ENCODE assay signal across 26 mouse cellular contexts in the genomic region with DNA sequence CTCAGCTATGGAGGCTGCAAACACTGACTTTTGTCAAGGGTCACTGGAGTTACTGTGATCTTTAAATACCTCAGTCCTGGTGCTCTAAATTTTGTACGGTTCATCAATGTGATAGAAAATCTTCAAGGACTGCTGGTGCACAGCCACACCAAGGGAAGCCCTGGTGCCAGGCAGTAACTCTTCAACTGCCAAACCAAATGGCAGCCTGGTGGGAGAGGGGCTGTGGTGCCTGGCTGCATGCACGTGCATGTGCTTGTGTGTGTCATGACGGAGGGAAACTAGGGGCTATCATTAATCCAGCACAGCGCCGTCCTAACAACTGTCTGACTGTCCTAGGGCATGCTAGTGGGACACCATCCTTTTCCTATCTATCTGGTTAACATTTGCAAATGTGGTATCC. TPM values are rescaled to one million over a fixed set of nuclear protein-coding genes. Genes with fewer than 3 reads are reported as not detected.
DNase-seq lines count a peak whose midpoint lies in the region; ATAC-seq and TF ChIP-seq lines count a peak whose summit lies in the region.
"Had no signal": no experiment of that assay in that cellular context is flagged by ENCODE, and none has a peak within 500 bp of the region (broad histone marks: within the 10 kb centered on the region; RNA-seq: fewer than 3 reads in every experiment).

No protein-coding gene starts in this region.

- 67% methylated on average over 5 of the region's 5 CpGs for WGBS in thymus, adult 2 months

- H3K36me3 ChIP-seq in thymus, adult 2 months (ENCODE audit: control insufficient read depth, insufficient read depth, low read length): peaks cover 44% of the 10 kb centered on the region
- no peaks in the 10 kb centered on the region for H3K36me3 ChIP-seq in myocyte (ENCODE audit: control insufficient read depth, insufficient read depth)
- H3K36me3 ChIP-seq: embryonic facial prominence, embryonic 12.5 days; forebrain, embryonic 12.5 days; forebrain, embryonic 15.5 days; heart, embryonic 12.5 days; heart, embryonic 15.5 days; hindbrain, embryonic 10.5 days; hindbrain, embryonic 13.5 days had no signal

- no peak for TF ChIP-seq POLR2A in thymus, adult 2 months (IDR thresholded peaks at IDR 0.05; ENCODE audit: control insufficient read depth, extremely low read depth, insufficient read depth, low read length, poor library complexity)
- TF ChIP-seq POLR2A in myocyte (IDR thresholded peaks at IDR 0.05; ENCODE audit: insufficient read length, low read depth): no peak

- intact Hi-C loops in gastrocnemius, adult 2 months (cut with DNase I): no loop called here

- H3K27me3 ChIP-seq in thymus, adult 2 months (ENCODE audit: control insufficient read depth, insufficient read depth, low read length): no peaks in the 10 kb centered on the region
- H3K27me3 ChIP-seq in myocyte (ENCODE audit: control insufficient read depth, insufficient read depth, insufficient read length): peaks cover 6% of the 10 kb centered on the region
- H3K27me3 ChIP-seq: embryonic facial prominence, embryonic 12.5 days; forebrain, embryonic 15.5 days; hindbrain, embryonic 13.5 days had no signal

- H3K4me3 ChIP-seq in gastrocnemius, adult 2 months: 0 out of 2 replicates have a peak overlapping the region, but pooled peaks have one; percentile 11
- H3K4me3 ChIP-seq in thymus, adult 2 months (ENCODE audit: control insufficient read depth, insufficient read depth, low read length): no peak overlapping the region
- H3K4me3 ChIP-seq in myocyte: no peak overlapping the region
- H3K4me3 ChIP-seq: embryonic facial prominence, embryonic 12.5 days; erythroblast, embryonic 14.5 days; forebrain, embryonic 12.5 days; forebrain, embryonic 15.5 days; heart, embryonic 12.5 days; heart, embryonic 15.5 days; hindbrain, embryonic 10.5 days; hindbrain, embryonic 13.5 days had no signal

- no peak overlapping the region for H3ac ChIP-seq in myocyte (ENCODE audit: control insufficient read depth, insufficient read length)

- no peak for TF ChIP-seq CTCF in gastrocnemius, adult 2 months (IDR thresholded peaks at IDR 0.05)
- TF ChIP-seq CTCF in thymus, adult 2 months (IDR thresholded peaks at IDR 0.05; ENCODE audit: borderline replicate concordance, control insufficient read depth, extremely low read depth, insufficient read depth, low read length, poor library complexity): no peak

- peaks cover 36% of the 10 kb centered on the region for H3K4me1 ChIP-seq in thymus, adult 2 months (replicated peaks; ENCODE audit: control insufficient read depth, insufficient read depth, low read length)
- H3K4me1 ChIP-seq: embryonic facial prominence, embryonic 12.5 days; forebrain, embryonic 12.5 days; forebrain, embryonic 15.5 days; heart, embryonic 15.5 days; hindbrain, embryonic 10.5 days; hindbrain, embryonic 13.5 days had no signal

- H3K79me2 ChIP-seq in myocyte (ENCODE audit: control insufficient read depth, insufficient read depth): no peaks in the 10 kb centered on the region

- peak overlapping the region; percentile 24; the same call in 1 of the 2 replicates for H3K27ac ChIP-seq in gastrocnemius, adult 2 months
- H3K27ac ChIP-seq in thymus, adult 2 months (ENCODE audit: control insufficient read depth, insufficient read depth, low read length): peak overlapping the region; percentile 5; the same call in 1 of the 2 replicates
- H3K27ac ChIP-seq: embryonic facial prominence, embryonic 12.5 days; forebrain, embryonic 12.5 days; forebrain, embryonic 15.5 days; heart, embryonic 15.5 days; hindbrain, embryonic 10.5 days; hindbrain, embryonic 13.5 days had no signal

- ATAC-seq in cerebellum, adult (ENCODE audit: insufficient number of reproducible peaks, low FRiP score, low TSS enrichment): no peak
- ATAC-seq: activated CD4-positive, CD25-positive, alpha-beta regulatory T cell, adult 4 months; forebrain, embryonic 15.5 days; hindbrain, embryonic 16.5 days had no signal

- DNase-seq in cerebellum, postnatal 10 days: peak; percentile 50 to 55
- no peak for DNase-seq in gastrocnemius, adult 2 months
- DNase-seq in gastrocnemius, postnatal 4 days (ENCODE audit: low spot score in 2 of 2): no peak
- no peak for DNase-seq in thymus, adult 2 months
- no peak for DNase-seq in thymus, postnatal 14 days
- no peak for DNase-seq in heart, adult 8-10 months (ENCODE audit: low spot score)
- DNase-seq: adrenal gland, adult 8-10 months; adrenal gland, postnatal 25 days; gastrocnemius, postnatal 10 days; heart, postnatal 10 days; heart, postnatal 36 days had no signal

- H3K4me2 ChIP-seq in myocyte (ENCODE audit: low read depth): peak overlapping the region; percentile 52
- H3K4me2 ChIP-seq: embryonic facial prominence, embryonic 12.5 days; forebrain, embryonic 12.5 days; forebrain, embryonic 15.5 days; heart, embryonic 12.5 days; heart, embryonic 15.5 days; hindbrain, embryonic 13.5 days had no signal

TF ChIP-seq in myocyte, 11 proteins besides CTCF, POLR2A, EP300 and RAD21:
- TF ChIP-seq SRF (IDR thresholded peaks at IDR 0.05; ENCODE audit: control insufficient read depth, insufficient read length, low read depth) (no peak), CEBPB (IDR thresholded peaks at IDR 0.05; ENCODE audit: insufficient read depth, poor library complexity, severe bottlenecking) (no peak), MYOD1 (IDR thresholded peaks at IDR 0.05; ENCODE audit: control insufficient read depth in 1 of 3, insufficient read length in 2 of 3, low read depth in 2 of 3) (no peak), MYOG (IDR thresholded peaks at IDR 0.05; ENCODE audit: control insufficient read depth in 1 of 3, insufficient read depth in 1 of 3, insufficient read length in 2 of 3, low read depth in 2 of 3) (no peak), USF1 (IDR thresholded peaks at IDR 0.05; ENCODE audit: low read depth) (no peak)

RNA-seq across cellular contexts. Expression of a gene that starts 9.7 kb away (rescaled TPM):
- total RNA-seq in gastrocnemius, adult 2 months (2021): not detected
- 1 to 10 TPM in 1 of 2 experiments, under 1 TPM in 1; 0.39 to 1.1 TPM for total RNA-seq in gastrocnemius, postnatal 4 days (2021)
- 343 and 451 TPM in 2 replicates for polyA plus RNA-seq in thymus, adult 2 months (2012; rRNA removed)
- polyA plus RNA-seq in myocyte (2012; fragmentation: generic; extraction: Trizol): not detected
- total RNA-seq in heart, adult 8-10 months (2022): 1 to 10 TPM in 2 of 4 experiments, not detected in 2; 1.3 to 1.5 TPM
- total RNA-seq: gastrocnemius, postnatal 10 days had no signal
- polyA plus RNA-seq: brain, embryonic 14.5 days; embryonic facial prominence, embryonic 12.5 days; forebrain, embryonic 12.5 days; forebrain, embryonic 15.5 days; heart, embryonic 12.5 days; hindbrain, embryonic 10.5 days; hindbrain, embryonic 13.5 days had no signal

RNA-seq across cellular contexts. Expression of a gene that starts 18.2 kb away (rescaled TPM):
- total RNA-seq in gastrocnemius, adult 2 months (2021): not detected
- total RNA-seq in gastrocnemius, postnatal 4 days (2021): under 1 TPM in 1 of 2 experiments, not detected in 1; 0.42 TPM
- polyA plus RNA-seq in thymus, adult 2 months (2012; rRNA removed): 214 and 262 TPM in 2 replicates
- not detected for polyA plus RNA-seq in myocyte (2012; fragmentation: generic; extraction: Trizol)
- total RNA-seq in heart, adult 8-10 months (2022): not detected
- total RNA-seq: adrenal gland, postnatal 25 days; ES-E14 had no signal
- polyA plus RNA-seq: brain, embryonic 14.5 days; embryonic facial prominence, embryonic 12.5 days; erythroblast, embryonic 14.5 days; forebrain, embryonic 12.5 days; forebrain, embryonic 15.5 days; heart, embryonic 12.5 days; hindbrain, embryonic 10.5 days; hindbrain, embryonic 13.5 days; hindbrain, embryonic 16.5 days had no signal

RNA-seq across cellular contexts. Expression of a gene that starts 19.5 kb away (rescaled TPM):
- total RNA-seq in gastrocnemius, adult 2 months (2021): not detected
- under 1 TPM in 1 of 2 experiments, not detected in 1; 0.88 TPM for total RNA-seq in gastrocnemius, postnatal 4 days (2021)
- polyA plus RNA-seq in thymus, adult 2 months (2012; rRNA removed): 183 and 216 TPM in 2 replicates
- polyA plus RNA-seq in myocyte (2012; fragmentation: generic; extraction: Trizol): 0.06 TPM
- 1 to 10 TPM in 2 of 4 experiments, under 1 TPM in 2; 0.34 to 1.2 (median 0.75) TPM for total RNA-seq in heart, adult 8-10 months (2022)
- total RNA-seq: gastrocnemius, postnatal 10 days; heart, postnatal 36 days had no signal
- polyA plus RNA-seq: brain, embryonic 14.5 days; cerebellum, adult 2 months; embryonic facial prominence, embryonic 12.5 days; erythroblast, embryonic 14.5 days; forebrain, embryonic 15.5 days; heart, embryonic 12.5 days; hindbrain, embryonic 10.5 days; hindbrain, embryonic 13.5 days; hindbrain, embryonic 16.5 days had no signal

RNA-seq across cellular contexts. Expression of a gene that starts 34.4 kb away (rescaled TPM):
- 10 to 100 TPM; 40.7 to 48.2 TPM for total RNA-seq in gastrocnemius, adult 2 months (2021)
- 10 to 100 TPM; 41.2 to 43.0 TPM for total RNA-seq in gastrocnemius, postnatal 4 days (2021)
- 23.0 and 23.7 TPM in 2 replicates for polyA plus RNA-seq in thymus, adult 2 months (2012; rRNA removed)
- polyA plus RNA-seq in myocyte (2012; fragmentation: generic; extraction: Trizol): 13.3 TPM
- 10 to 100 TPM; 33.8 to 42.1 (median 35.3) TPM for total RNA-seq in heart, adult 8-10 months (2022)

RNA-seq across cellular contexts. Expression of a gene that starts 39.8 kb away (rescaled TPM):
- under 1 TPM; 0.31 TPM for total RNA-seq in gastrocnemius, adult 2 months (2021)
- under 1 TPM in 1 of 2 experiments, not detected in 1; 0.31 TPM for total RNA-seq in gastrocnemius, postnatal 4 days (2021)
- 10.1 and 11.6 TPM in 2 replicates for polyA plus RNA-seq in thymus, adult 2 months (2012; rRNA removed)
- polyA plus RNA-seq in myocyte (2012; fragmentation: generic; extraction: Trizol): not detected
- total RNA-seq in heart, adult 8-10 months (2022): 1 to 10 TPM in 1 of 4 experiments, under 1 TPM in 3; 0.50 to 1.5 (median 0.88) TPM
- polyA plus RNA-seq: activated CD4-positive, CD25-positive, alpha-beta regulatory T cell, adult 4 months; erythroblast, embryonic 14.5 days had no signal

Comparison
In these comparisons a context has a peak if more than half of its experiments do, and no peak if none do; other contexts are left out.
1. DNase-seq: peak in cerebellum, postnatal 10 days (2 of 2); none in gastrocnemius, adult 2 months (single experiment), gastrocnemius, postnatal 4 days (0 of 2), thymus, adult 2 months (single experiment), thymus, postnatal 14 days (single experiment) and heart, adult 8-10 months (single experiment).